Mouse (Mus musculus) cerebral cortex, adult 2 months (tissue): ENCODE data around the gene Eml5.

Experiments used
- WGBS: fragments of 180-500 bp; shearing (Covaris S2); methylation state at CpG from one replicate; pipeline ENCODE4 v1.1.7; 2018; 5-methylcytosine and 5-hydroxymethylcytosine counted together

Gene Eml5

GRCm38 (mm10) chr12:98833901-98834300 is 67.4 kb downstream of the Eml5 start:
- 80% methylated on average over 1 of the region's 1 CpGs for WGBS

- 92% methylated on average over 8 of the region's 8 CpGs for WGBS
These were observed 68.2 kb downstream of the Eml5 start for GRCm38 (mm10) chr12:98832929-98833598.

GRCm38 (mm10) chr12:98831122-98831521 is 70.2 kb downstream of the Eml5 start:
- 83% methylated on average over 7 of the region's 7 CpGs for WGBS

GRCm38 (mm10) chr12:98820781-98821180 is 80.5 kb downstream of the Eml5 start:
- WGBS = 76% methylated on average over 2 of the region's 2 CpGs

GRCm38 (mm10) chr12:98804078-98804748 is 97.1 kb downstream of the Eml5 start:
- WGBS = 68% methylated on average over 3 of the region's 3 CpGs

- WGBS = 44% methylated on average over 3 of the region's 3 CpGs
These were observed 99.0 kb downstream of the Eml5 start for GRCm38 (mm10) chr12:98802245-98802644.

GRCm38 (mm10) chr12:98800334-98800733 is 101.0 kb downstream of the Eml5 start:
- 85% methylated on average over 5 of the region's 5 CpGs for WGBS

- WGBS = 77% methylated on average over 3 of the region's 3 CpGs
These were observed 105.5 kb downstream of the Eml5 start for GRCm38 (mm10) chr12:98795731-98796318.

- WGBS = 66% methylated on average over 1 of the region's 1 CpGs
These were observed 117.0 kb downstream of the Eml5 start for GRCm38 (mm10) chr12:98784251-98784650.

- 52% methylated on average over 4 of the region's 4 CpGs for WGBS
These were observed 122.1 kb downstream of the Eml5 start for GRCm38 (mm10) chr12:98779148-98779547.

- WGBS = 61% methylated on average over 3 of the region's 3 CpGs
These were observed 123.8 kb downstream of the Eml5 start for GRCm38 (mm10) chr12:98777509-98777908.

- 92% methylated on average over 2 of the region's 2 CpGs for WGBS
These were observed 135.0 kb downstream of the Eml5 start for GRCm38 (mm10) chr12:98766241-98766640.

GRCm38 (mm10) chr12:98759700-98760099 is 141.6 kb downstream of the Eml5 start:
- WGBS = 81% methylated on average over 6 of the region's 6 CpGs

GRCm38 (mm10) chr12:98757636-98758035 is 143.6 kb downstream of the Eml5 start:
- WGBS = 73% methylated on average over 6 of the region's 6 CpGs

GRCm38 (mm10) chr12:98747380-98747753 is 153.9 kb downstream of the Eml5 start:
- 2% methylated on average over 14 of the region's 14 CpGs for WGBS

- WGBS = under 1% methylated on average over 87 of the region's 87 CpGs
These were observed 154.4 kb downstream of the Eml5 start, which contains the start of gene Zc3h14 for GRCm38 (mm10) chr12:98746746-98747379. Zc3h14 (plus strand) TSS chr12:98746964.

GRCm38 (mm10) chr12:98746131-98746530 is 155.2 kb downstream of the Eml5 start:
- 36% methylated on average over 2 of the region's 2 CpGs for WGBS

GRCm38 (mm10) chr12:98745626-98746025 is 155.7 kb downstream of the Eml5 start:
- 68% methylated on average over 4 of the region's 4 CpGs for WGBS

- 47% methylated on average over 3 of the region's 3 CpGs for WGBS
These were observed 160.2 kb downstream of the Eml5 start for GRCm38 (mm10) chr12:98741011-98741501.

- WGBS = 10% methylated on average over 7 of the region's 7 CpGs
These were observed 163.4 kb downstream of the Eml5 start for GRCm38 (mm10) chr12:98737801-98738350.

GRCm38 (mm10) chr12:98736951-98737800 is 164.1 kb downstream of the Eml5 start, which contains the start of gene Ptpn21:
Ptpn21 (minus strand) TSS chr12:98737405.
- WGBS = under 1% methylated on average over 75 of the region's 75 CpGs
